Mouse (Mus musculus) right cerebral cortex, adult 2 months (tissue): ENCODE measurements around the gene Ankrd2.
"Not testable (repeated sequence)": the region's sequence is repeated elsewhere in the genome, so short reads cannot be mapped to it uniquely, and the experiment has no call there.

Experiments used
- DNase-seq, 2 experiments: peaks; one replicate each; pipeline ENCODE4 v3.0.0; 2021 to 2022; ENCODE audit warnings: low spot score in 2 of 2

The Ankrd2 gene

DNA sequence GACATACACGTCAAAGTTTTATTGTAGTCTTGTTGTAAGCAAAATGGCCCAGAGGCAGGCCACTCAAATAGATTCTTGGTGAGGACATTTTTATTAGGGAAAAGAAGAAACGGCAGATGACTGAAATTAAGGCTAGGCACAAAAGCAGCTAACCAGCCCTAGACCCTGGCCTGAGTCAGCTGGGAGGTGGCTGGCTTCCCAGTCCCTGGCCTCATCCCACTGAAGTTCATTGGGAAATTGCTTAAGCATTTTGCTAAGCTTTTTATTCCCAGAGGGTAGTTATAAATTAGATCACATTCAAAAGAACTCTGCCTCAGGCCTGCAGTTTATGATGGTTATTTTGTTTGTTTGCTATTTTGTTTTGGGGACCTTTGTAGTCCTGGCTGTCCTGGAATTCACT is 20.1 kb downstream of the Ankrd2 start:
- no peak for DNase-seq

DNA sequence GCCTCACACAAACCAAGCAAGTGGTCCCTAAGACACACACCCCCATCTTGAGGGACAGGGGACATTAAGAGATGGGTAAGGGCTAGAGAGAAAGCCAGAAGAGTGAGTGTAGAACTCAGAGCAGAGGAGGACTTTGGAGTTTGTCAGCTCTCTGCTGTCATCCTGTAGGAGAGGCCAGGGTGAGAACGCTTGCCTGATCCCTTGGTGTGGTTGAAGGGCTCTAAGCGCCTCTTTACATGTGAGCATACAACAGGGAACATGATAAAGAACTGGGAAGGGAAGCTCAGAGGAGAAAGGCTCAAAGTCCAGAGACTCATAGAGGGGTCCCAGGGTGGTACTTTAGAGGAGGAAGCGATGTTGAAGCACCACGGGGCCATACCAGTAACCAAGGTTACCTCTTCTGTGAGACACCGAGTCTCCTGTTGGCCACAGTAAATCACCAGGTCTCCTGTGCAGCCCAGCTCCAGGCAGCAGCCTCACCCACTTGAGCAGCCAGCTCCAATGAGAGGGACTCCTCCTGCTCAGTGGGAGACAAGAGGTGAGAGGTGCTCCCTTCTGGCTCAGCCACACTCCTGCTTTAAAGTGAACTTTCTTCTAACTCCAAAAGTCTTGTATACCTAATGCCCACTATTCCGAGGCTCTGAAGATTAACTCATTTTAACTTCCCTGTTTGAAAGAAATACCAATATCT is 21.1 kb downstream of the Ankrd2 start:
- DNase-seq = no peak

DNA sequence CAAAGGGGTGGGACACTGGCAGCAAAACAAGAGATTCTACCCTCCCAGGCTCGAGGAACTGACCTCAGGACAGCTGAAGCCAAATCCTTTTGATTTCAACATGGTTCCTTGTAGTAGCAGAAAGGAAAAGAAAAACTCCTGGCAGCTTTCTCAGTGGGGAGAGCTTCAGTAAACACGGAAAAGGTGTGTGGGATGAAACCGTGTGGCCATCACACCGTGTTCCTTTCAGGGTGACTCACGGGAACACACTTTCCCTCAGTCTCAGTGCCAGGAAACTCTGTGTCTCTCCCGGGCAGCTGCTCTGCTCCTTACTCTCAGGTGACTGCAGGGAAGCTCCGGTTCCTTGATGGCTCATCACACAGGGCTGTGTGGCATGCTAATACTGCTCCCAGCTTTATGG is 22.6 kb downstream of the Ankrd2 start:
- no peak for DNase-seq

DNA sequence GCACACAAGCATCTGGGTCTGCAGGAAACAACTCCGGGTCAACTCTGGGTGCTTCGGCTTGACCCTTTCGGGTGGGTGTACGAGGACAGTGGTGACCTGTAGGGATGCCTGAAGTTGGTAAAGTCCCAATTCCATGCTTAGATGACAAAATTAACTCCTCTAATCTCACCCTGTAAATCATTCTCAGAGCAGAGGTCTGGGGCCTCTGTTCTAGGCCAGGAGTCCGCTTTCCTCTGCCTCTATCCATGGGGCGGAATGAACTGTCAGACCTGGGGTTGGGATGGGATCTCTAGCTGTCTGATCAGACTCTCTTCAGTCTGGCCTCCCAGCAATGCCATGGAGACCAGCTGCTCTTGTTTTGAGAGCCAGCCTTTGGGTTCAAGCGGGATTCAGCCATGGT is 25.6 kb downstream of the Ankrd2 start:
- DNase-seq = no peak

DNA sequence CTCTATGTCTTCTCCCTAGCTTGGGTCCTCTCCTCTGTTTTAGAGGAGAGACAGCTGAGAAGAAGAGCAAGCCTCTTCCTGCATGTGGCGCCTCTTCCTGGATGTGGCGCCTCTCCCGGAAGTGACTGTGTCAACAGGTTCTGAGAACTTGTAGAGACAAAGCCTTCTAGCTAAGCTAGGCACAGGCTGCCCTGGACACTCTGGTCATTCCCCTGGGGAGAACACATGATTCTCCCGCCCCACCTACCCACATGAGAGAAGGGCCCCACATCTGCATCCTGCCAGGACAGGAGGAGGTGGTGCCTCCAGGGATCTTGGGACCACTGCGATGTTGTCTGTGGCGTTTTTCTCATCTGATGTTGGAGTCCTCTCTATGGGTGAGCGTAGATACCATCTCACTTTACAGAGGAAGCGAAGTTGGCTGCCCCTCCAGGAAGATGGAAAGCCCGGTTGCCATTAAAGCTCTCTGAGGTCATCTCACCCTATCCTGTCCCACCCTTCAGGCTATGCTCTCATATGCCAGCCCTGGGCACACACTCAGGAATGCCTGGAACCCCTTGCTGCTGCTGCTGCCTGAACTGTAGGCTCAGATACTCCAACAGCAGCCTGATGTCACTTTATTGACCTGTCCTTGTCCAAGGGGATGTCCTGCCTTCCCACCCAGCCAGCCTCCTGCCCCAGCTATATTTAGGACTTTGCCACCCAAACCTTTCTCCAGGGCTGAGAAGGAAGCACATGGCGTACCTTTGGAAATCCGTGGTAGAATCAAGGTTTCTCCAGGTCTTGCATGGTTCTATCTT is 32.8 kb downstream of the Ankrd2 start:
- no peak for DNase-seq

DNA sequence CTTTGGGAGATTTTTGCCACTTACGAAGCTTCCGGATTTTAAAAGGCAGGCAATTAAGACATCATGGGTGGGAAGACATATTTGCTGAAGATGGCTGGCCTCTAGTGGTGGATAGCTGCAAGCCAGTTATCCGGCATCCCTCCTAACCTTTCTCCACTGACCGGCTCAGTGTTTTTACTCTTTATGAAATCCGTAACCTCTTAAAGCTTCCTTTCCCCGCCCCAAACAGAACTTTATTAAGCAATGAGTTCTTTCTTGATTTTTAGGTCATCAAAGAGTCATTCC is 33.4 kb downstream of the Ankrd2 start:
- peak; percentile 25 to 34 for DNase-seq

DNA sequence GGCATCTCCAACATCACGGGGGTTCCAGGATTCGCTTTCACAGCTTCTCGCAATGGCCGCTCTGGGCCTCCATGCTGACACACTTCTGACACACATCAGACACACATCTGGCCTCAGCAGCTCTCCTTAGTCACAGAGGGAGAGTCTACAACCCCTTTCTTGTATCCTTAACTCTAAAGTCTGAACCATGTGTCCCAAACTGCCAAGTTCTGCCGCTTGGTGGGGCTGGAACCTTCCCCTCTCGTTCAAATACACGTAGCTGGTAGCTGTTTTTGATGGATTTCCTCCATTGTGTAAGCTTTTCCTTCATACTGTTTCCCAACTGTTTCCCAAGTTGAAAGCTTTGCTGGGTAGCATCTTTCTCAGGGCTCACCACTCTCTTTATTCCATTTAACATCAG is 35.4 kb downstream of the Ankrd2 start:
- no peak for DNase-seq

DNA sequence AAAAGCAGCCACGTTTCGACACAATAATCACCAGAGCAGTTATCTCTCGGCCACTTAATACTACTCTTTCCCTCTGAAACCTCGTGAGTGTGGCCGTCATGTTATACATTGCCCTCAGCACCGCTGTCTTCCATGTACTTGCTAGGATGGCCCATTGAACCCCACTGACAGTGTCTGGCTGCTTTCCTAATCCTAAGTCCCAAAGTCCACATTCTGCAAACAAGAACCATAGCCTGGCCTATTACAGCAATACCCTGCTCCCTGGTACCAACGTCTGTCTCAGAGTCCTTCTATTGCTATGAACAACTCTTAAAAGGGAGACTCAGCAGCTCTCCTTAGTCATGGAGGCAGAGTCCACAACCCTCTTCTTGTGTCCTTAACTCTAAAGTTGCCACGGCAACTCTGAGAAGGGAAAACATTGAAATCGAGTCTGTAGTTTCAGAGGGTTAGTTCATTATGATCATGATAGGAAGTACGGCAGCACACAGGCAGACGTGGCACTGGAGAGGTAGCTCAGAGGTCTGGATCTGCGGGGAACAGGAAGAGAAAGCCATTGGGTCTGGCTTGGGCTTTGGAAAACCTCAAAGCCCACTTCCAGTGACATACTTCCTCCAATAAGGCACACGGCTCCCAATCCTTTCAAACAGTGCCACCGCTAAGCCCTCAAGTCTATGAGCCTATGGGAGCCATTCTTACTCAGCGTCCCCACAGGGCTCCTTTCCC is 36.2 kb downstream of the Ankrd2 start:
- no peak for DNase-seq

DNA sequence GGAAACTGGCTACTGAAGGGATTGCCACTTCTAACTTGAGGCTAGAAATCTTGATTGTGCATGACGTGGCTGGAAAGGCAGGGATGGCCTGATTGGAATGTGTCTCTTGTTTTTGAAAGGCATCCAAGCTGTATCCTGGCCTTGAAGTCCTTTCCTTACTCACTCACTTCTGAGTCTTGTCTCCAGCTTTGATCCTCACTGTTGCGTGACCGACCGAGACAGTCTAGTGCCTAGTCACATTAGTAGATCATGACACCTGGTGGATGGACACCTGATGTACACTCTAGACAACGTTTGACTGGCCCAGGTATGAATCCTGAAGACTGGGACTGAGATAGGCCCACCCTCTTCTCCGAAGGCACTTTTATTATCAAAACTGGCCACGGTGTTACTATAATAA is 37.0 kb downstream of the Ankrd2 start:
- DNase-seq = no peak

DNA sequence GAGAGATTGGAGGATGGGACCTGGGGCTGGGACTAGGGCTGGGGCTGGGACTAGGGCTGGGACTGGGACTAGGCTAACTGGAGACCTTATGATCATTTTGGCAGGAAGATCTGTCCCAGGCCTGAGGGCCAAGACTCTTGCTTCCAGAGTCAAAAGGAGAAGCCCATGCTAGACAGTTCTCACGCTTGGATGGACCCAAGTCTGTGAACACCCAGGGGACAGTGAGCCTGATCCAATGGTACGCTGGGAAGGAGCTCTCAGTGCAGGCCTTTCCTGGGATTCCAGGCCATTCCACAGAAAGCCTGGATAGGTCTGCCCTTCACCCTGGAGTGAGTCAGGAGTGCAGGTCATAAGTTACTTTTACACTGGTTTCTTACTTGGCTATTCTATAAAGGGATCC is 39.3 kb downstream of the Ankrd2 start:
- DNase-seq = no peak

DNA sequence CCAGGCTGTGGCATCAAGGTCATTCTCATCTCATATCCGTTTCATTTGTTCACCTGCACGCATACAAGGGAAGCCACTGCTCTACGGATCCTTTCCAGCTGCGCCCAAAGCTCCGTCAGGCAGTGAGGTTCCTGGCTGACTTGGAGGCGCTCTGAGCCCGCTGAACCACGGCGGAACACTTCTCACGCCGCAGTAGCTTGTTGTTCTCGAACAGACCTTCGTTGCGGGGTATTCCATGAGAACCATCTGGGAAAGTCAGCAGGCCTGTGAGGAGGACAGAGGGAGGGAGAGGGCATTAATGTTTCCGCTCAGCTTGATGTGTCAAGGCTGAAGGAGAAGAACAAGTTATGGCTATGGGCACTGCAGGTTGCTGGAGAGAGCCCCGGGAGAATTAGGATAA is 40.2 kb downstream of the Ankrd2 start:
- no peak for DNase-seq

DNA sequence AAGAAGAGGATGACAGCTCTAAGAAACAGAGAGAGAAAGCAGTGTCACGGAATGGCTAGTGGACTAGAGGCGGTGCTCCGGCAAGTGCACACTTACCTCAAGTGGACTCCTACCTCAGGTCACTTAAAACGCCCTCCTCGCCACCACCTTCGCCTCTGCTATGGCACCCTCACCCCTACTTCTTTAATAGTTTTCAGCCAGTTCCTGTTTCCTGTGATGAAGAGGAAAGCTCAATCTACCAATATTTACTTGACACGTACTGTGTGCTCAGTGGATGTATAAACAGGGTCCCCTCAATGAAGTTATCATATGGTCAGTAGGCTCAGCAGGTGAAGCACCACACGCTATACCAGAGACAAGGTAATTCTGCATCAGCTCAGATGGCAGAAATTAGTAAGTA is 42.8 kb downstream of the Ankrd2 start:
- DNase-seq = no peak

DNA sequence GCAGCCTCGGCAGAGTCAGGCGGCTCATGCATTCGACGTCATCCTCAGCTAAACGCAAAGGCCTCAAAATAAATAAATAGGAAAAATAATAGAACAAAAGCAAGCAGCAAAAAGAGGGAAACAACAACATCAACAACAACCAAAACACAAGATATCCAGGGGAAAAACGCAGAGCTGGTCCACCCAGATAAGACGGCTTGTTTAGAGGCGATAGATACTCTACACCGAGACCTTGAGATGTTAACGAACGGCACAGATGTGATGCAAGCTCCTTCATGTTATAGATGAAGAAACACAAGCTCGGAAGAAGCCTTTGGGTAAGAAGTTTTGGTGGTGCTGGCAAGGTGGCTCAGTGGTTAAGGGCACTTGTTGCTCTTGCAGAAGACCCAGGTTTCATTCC is 43.2 kb downstream of the Ankrd2 start:
- no peak for DNase-seq

DNA sequence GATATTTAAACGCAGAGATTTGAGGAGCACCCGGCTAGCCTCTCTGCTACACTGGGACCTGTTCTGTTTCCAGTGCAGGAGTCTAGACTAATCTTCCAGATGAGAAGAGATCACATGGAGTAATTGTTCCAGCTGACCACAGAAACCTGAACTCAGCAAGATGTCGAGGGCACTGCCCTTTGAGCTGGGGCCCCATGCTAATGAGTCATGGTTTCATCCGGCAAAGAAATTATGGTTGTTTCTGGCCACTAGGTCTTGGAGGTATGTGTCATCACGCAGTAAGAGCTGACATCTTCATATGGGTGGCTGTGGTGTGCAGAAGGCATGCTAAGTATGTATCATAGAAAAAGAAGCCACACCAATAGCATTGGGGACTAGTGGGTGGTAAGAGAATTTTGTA is 44.1 kb downstream of the Ankrd2 start:
- DNase-seq = no peak

DNA sequence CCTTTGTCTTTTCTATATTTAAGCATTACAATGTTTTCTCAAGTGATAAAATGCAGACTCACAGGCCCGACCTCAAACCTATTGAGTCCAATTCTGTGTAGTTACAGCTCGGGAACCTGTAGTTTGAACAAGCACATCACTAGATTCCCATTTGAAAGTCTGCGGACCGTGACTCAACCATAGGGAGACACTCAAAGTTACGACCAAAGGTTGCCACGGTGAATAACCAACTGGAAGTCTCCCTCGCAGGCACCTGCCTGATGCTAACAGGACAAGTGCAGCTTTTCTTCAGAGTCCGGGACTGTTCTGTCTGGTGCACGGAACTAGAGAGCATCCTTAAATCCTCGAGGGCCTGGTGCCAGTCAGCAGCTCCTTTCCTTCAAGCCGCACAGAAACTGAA is 44.7 kb downstream of the Ankrd2 start:
- DNase-seq = no peak

DNA sequence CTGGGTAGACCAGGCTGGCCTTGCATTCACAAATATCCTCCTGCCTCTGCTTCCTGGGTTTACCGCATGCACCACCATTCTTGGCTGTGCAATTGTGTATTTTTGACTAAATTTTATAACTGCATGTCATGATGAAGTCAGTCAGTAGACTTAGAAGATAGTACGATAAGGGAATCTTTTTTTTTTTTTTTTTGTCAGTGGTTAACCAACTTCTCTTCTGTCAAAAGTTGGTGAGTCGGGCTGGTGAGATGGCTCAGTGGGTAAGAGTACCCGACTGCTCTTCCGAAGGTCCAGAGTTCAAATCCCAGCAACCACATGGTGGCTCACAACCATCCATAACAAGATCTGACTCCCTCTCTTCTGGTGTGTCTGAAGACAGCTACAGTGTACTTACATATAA is 45.8 kb downstream of the Ankrd2 start:
- DNase-seq = not testable (repeated sequence)

DNA sequence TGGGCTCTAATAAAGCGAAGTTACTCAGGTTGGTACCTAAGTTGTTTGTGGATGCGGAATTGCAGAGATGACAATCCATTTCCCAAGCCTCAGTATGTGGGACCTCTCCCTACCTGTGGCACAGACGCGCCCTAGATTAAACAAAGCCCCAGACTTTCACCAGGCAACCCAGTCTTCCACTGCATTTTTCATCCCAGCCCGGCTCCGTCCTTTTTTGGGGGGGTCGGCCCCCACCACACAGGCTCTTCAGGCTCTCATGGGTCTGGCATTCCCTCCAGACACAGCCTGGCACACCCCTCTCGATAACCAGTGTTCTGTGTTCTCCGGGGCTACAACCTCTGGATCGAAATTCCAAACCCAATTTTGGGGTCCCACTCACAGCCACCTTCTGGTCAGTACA is 49.9 kb downstream of the Ankrd2 start:
- DNase-seq = no peak

DNA sequence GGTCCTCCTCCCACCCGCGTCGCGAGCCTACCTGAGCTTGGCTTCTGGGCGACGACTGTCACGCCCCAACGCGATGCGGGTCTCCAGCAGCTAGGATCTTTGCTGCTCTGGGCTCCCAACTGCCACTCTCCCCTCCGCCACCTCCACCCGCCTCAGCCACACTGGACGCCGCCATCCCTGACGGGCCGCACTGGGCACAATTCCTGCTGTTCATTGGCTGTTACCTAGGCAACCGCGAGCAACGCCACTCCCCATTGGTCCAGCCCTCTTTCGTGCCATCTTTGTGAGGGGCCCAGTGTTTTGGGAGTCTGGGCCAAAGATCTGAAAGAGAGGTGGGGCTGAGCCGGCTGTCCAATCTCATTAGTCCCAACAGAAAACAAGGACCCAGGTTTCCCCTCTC is 50.4 kb downstream of the Ankrd2 start, which contains the start of gene Morn4:
Morn4 (minus strand) TSS at position 192 of the 400 bp plus-strand sequence.
- peak; percentile 95 for DNase-seq

DNA sequence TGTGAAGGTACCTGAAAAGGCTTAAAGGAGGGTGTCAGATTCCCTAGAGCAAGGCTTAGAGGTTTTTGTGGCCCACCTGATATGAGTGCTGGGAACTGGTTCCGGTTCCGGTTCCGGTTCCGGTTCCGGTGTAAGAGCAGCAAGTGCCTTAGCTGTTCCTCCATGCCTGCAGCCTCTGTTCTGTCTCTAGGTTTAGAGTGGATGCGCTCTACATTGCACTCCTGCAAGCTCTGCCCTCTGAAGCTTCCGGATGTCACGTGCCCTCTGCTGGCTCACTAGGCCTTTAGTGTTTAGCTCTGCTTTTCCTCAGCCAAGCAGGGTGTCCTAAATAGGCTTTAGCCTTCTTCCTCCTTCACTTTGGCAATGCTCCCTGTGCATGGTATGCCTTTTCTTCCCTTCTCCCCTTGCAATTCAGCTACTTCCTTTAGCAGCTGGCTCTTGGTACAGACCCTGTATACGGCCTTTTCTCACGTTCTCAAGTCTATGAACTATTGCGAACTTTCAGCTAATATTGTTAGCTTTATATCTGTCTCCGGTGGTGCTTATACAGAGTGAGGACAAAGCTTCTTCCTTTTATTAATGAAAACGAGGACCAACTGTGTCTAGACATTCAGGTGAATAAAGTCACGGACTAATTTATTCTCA is 53.4 kb downstream of the Ankrd2 start:
- peak; percentile 43 for DNase-seq

DNA sequence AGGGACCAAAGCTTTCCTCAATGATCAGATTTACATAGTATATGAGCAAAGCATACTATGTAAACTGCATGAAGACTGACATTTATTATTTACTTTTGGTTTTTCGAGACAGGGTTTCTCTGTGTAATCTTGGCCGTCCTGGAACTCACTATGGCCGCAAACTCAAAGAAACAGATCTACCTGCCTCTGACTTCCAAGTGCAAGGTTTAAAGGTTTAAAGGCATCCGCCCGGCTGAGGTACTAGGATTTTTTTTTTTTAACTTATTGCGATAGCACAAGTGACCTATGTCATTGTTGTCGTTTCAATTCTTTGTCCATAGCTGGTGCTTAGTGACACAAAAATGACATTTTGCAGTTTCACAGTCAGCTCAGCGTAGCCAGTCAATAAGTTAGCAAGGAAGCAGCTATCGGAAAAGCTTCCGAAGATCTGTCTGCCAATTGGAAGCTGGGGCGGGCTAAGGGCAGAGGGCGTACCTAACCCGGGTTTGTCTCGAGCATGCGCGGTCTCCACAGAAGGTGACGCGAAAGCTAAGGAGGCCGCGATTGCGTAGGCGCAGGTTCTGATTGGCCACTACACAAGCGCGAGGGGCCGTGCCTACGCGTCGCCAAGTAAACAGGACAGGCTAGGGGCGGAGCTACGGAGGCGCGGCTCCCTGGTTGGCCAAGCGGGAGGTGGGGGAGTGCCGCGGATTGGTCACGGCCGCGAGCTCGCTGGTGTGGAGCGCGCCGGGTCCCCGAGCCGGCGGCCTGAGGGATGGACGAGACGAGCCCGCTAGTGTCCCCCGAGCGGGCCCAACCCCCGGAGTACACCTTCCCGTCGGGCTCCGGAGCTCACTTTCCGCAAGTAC is 54.2 kb downstream of the Ankrd2 start, which contains the start of gene Pi4k2a:
Pi4k2a (plus strand) TSS at position 723 of the 848 bp plus-strand sequence.
- DNase-seq = peak; percentile 100

DNA sequence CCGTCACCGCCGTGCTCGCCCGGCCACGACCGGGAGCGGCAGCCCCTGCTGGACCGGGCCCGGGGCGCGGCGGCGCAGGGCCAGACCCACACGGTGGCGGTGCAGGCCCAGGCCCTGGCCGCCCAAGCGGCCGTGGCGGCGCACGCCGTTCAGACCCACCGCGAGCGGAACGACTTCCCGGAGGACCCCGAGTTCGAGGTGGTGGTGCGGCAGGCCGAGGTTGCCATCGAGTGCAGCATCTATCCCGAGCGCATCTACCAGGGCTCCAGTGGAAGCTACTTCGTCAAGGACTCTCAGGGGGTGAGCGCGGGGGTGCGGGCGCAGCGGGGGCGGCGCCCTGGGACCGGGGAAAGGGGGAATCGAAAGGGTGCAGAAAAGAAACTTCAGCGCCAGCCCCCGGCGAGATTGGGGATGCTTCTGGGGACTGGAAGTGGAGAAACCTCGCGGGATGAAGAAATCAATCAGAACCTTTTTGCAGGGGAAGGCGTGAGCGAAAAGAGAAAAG is 54.9 kb downstream of the Ankrd2 start:
- peak in 1 of 2 experiments; percentile 13 for DNase-seq
